Mouse (Mus musculus): ENCODE results near the gene Gm42420.

DNA sequence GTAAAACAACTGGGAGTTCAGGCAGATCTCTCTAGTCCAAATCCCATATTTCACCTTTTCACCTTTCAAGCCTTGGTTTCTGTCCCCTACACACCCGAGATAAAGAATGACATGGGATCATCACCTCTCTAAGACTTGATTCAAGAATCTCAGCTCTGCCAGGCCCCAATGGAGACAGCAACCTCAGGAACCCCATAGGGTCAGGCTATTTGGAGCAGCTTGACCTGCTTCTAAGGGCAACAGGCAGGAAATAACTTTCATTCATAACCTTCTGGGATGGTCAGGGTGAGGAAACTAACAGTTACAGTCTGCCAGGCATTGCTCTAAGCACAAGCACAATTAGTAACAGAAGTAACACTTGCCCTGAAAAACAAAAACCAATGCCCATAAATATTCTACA is 48.9 kb upstream of the Gm42420 start:
- TF ChIP-seq POLR2A (IDR thresholded peaks at IDR 0.05; ENCODE audit: low read depth, low read length): no peak
- TF ChIP-seq CTCF (IDR thresholded peaks at IDR 0.05; ENCODE audit: borderline replicate concordance, insufficient read depth, low read length): no peak
